Mouse (Mus musculus) embryonic facial prominence, embryonic 14.5 days (tissue): ENCODE results near the gene Slc39a11. TPM values are rescaled to one million over a fixed set of nuclear protein-coding genes. Genes with fewer than 3 reads are reported as not detected.
"Not testable (repeated sequence)": the region's sequence is repeated elsewhere in the genome, so short reads cannot be mapped to it uniquely, and the experiment has no call there.

Experiments used
- ATAC-seq: fragments of 200-750 bp; cut with Nextera tagmentation; 2 replicates; pipeline ENCODE4 v1.8.0; 2017; ENCODE audit warnings: low read depth, moderate number of reproducible peaks, moderate TSS enrichment
- DNase-seq: peaks from one replicate; pipeline ENCODE4 v3.0.0-alpha.2; 2015; ENCODE audit warnings: low spot score
- H3K27ac ChIP-seq: fragments of 300-500 bp; sonication (generic); replicated peaks from 2 replicates; pipeline ENCODE4 v1.5.1; 2014; ENCODE audit warnings: low read depth, mild to moderate bottlenecking, low read length, moderate library complexity
- H3K27me3 ChIP-seq: fragments of 300-500 bp; sonication (generic); replicated peaks from 2 replicates; pipeline ENCODE4 v1.6.1; 2014; ENCODE audit warnings: low read length; ENCODE audit not compliant: control insufficient read depth, insufficient read depth
- H3K36me3 ChIP-seq: fragments of 300-500 bp; sonication (generic); 2 replicates; pipeline ENCODE4 v1.6.1; 2014; ENCODE audit warnings: low read length, mixed read lengths; ENCODE audit not compliant: control insufficient read depth, insufficient read depth
- H3K4me1 ChIP-seq: fragments of 300-500 bp; sonication (generic); 2 replicates; pipeline ENCODE4 v1.6.1; 2014; ENCODE audit warnings: antibody characterized with exemption, low read length; ENCODE audit not compliant: control insufficient read depth, insufficient read depth
- H3K4me2 ChIP-seq: fragments of 300-500 bp; sonication (generic); 2 replicates; pipeline ENCODE4 v1.6.1; 2014; ENCODE audit warnings: low read depth, mild to moderate bottlenecking, low read length, moderate library complexity, mixed read lengths
- H3K4me3 ChIP-seq: fragments of 300-500 bp; sonication (generic); 2 replicates; pipeline ENCODE4 v1.5.1; 2014; ENCODE audit warnings: low read depth, mild to moderate bottlenecking, low read length
- H3K9ac ChIP-seq: fragments of 300-500 bp; sonication (generic); 2 replicates; pipeline ENCODE4 v1.6.1; 2014; ENCODE audit warnings: low read depth, mild to moderate bottlenecking, low read length, moderate library complexity, mixed read lengths
- H3K9me3 ChIP-seq: fragments of 300-500 bp; sonication (generic); 2 replicates; pipeline ENCODE4 v1.6.1; 2016; ENCODE audit warnings: low read length; ENCODE audit not compliant: control insufficient read depth
- WGBS: fragments of 180-500 bp; shearing (Covaris S2); extraction: QIAGEN DNeasy Blood & Tissue Kit; methylation state at CpG from one replicate; pipeline ENCODE4 v1.1.7; 2014; 5-methylcytosine and 5-hydroxymethylcytosine counted together
- polyA plus RNA-seq: library from polyadenylated mRNA; unstranded; fragments of >200 nt; fragmentation: Nextera tagmentation; extraction: Ambion mirVana; gene quantifications from 2 replicates; pipeline ENCODE4 v1.2.1, GENCODE M21; 2014

Gene Slc39a11
- polyA plus RNA-seq, 1 experiment from 2014 or later, result 23.6 TPM

DNA sequence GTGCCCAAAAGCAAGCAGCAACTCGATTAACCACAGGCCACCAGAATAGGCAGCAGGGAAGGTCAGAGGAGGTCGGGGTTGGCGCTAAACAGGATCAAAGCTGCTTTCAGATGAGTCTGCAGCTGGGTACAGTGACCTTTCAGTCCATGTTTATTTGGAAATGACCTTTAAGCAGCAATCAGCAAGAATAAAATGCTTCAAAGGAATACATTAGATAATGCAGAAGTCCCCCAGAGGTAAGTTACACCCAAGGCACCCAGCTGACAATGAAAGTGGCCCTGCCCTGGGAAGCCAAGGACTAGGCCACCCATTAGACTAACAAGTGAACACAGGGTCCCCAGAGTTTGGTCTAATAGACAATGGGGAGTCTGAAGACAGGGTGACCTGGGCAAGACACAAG is 60.9 kb downstream of the Slc39a11 start:
- Histone ChIP-seq H3K36me3 (no peaks in the 10 kb centered on the region), H3K4me1 (no peaks in the 10 kb centered on the region), H3K4me3 (no peak overlapping the region), H3K27me3 (no peaks in the 10 kb centered on the region), H3K27ac (no peak overlapping the region), H3K9ac (no peak overlapping the region), H3K9me3 (no peaks in the 10 kb centered on the region), H3K4me2 (no peak overlapping the region)
- no peak for DNase-seq
- ATAC-seq, result no peak
- WGBS, result 32% methylated on average over 3 of the region's 3 CpGs

DNA sequence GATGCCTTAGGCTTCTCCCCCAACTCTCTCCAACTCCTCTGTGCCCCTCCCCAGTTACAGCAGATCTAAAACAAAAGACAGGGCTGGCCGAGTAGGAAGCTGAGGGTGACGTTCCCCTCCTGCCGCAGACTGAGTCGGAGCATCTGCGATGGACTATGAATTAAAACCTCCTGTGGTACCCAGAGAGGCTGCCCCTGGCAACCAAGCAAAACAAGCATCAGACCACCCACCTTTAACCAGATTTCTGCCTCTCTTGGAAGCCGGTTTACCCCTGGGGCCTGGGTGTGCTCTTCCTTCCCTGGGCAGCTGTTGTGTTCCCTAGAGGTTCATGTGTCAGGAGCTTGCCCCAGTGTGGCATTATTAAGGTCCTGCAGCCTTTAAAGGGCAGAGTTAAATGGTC is 63.5 kb downstream of the Slc39a11 start:
- DNase-seq, result no peak
- no peaks in the 10 kb centered on the region for H3K36me3 ChIP-seq
- no peak overlapping the region for H3K4me2 ChIP-seq
- H3K4me1 ChIP-seq, result no peaks in the 10 kb centered on the region
- H3K27me3 ChIP-seq, result no peaks in the 10 kb centered on the region
- no peak overlapping the region for H3K27ac ChIP-seq
- no peaks in the 10 kb centered on the region for H3K9me3 ChIP-seq
- no peak overlapping the region for H3K9ac ChIP-seq
- H3K4me3 ChIP-seq, result no peak overlapping the region
- 19% methylated on average over 6 of the region's 6 CpGs for WGBS
- no peak for ATAC-seq

DNA sequence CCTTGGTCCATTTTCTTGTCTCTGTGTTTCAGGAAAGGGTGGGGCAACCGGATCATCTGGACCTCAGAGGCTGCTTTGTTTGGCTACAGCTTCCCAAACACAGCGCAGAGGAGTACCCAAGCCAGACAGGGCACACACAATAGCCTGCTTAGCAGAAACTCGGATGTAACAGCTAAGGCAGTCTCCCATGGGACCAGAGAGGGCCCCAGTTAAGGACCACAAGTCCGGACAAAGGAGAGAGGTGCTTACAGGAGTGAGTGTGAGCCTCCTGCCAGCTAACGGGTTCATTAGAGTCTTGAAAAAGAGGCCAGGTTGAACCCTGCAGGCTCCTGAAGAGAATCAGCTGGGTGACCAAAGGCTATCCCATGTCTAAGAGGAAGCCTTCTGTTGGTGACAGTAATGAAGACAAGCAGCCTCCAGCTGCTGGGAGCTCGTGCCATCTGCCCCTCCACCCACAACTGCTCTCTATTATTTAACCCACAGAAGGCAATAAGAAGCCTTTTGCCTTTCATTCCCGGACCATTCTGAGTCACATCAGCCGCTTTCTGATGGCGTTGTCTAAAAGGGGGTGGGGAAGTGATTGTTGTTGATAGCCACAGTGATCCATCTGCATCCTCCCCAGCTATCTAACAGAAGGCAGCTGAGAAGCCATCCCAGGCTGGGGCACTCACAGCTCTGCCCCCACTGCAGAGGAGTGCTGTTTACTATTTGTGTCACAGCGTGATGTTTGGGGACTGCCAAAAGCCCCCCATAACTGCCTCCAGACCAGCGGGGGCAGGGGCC is 65.8 kb downstream of the Slc39a11 start:
- no peaks in the 10 kb centered on the region for H3K4me1 ChIP-seq
- no peaks in the 10 kb centered on the region for H3K9me3 ChIP-seq
- no peak overlapping the region for H3K9ac ChIP-seq
- no peak overlapping the region for H3K4me2 ChIP-seq
- WGBS, result 52% methylated on average over 11 of the region's 11 CpGs
- H3K36me3 ChIP-seq, result no peaks in the 10 kb centered on the region
- no peaks in the 10 kb centered on the region for H3K27me3 ChIP-seq
- H3K27ac ChIP-seq, result no peak overlapping the region
- ATAC-seq (peak; percentile 53; the same call in 1 of the 2 replicates), DNase-seq (peak; percentile 50)
- no peak overlapping the region for H3K4me3 ChIP-seq

DNA sequence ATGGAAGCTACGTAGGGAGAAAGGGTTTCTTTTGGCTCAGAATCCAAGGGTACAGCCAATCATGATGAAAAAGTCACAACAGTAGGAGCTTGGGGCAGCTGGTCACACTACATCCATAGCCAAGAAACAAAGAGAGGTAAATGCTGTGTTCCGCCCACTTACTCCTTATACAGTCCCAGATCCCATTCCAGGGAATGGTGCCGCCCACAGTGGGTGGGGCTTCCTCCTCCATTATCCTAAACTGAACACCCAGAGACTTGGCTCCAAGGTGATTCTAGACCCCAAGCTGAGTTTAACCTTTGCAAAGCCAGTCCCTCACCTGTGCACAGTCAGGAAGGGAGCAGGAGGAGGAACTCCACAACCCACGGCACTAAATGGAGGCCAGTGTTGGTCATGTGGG is 72.7 kb downstream of the Slc39a11 start:
- 81% methylated on average over 4 of the region's 4 CpGs for WGBS
- H3K9me3 ChIP-seq, result no peaks in the 10 kb centered on the region

DNA sequence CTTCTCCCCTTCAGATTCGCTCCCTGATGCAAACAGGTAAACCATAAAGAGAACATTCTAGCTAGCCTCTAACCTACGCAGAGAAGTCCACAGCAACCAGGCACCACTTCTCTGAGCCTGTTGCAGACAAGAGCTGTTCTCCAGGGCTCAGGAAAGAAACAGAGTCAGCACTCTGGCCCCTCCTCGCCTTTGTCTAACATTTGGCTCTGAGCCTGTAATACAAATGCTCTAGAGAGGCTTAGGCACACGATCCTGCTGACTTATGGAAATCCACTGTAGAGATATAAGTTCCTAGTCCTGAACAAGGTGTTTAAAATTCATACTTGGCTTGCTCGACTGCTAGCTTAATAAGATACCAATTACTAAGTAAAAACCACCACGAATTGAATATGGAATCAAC is 77.2 kb downstream of the Slc39a11 start:
- Histone ChIP-seq H3K4me1 (peaks cover 4% of the 10 kb centered on the region; the same call in 1 of the 2 replicates), H3K4me2 (no peak overlapping the region), H3K9ac (no peak overlapping the region), H3K9me3 (no peaks in the 10 kb centered on the region), H3K36me3 (no peaks in the 10 kb centered on the region), H3K4me3 (no peak overlapping the region), H3K27me3 (no peaks in the 10 kb centered on the region), H3K27ac (peak overlapping the region; percentile 44; the same call in 1 of the 2 replicates)
- WGBS, result 48% methylated on average over 6 of the region's 6 CpGs
- peak; percentile 71 for DNase-seq
- peak; percentile 62 for ATAC-seq

More for the DNA sequence above, 72.7 kb downstream of the Slc39a11 start:
- no peaks in the 10 kb centered on the region for H3K27me3 ChIP-seq
- H3K4me2 ChIP-seq, result no peak overlapping the region
- no peak overlapping the region for H3K4me3 ChIP-seq
- H3K27ac ChIP-seq, result no peak overlapping the region
- H3K36me3 ChIP-seq, result no peaks in the 10 kb centered on the region
- peaks cover 4% of the 10 kb centered on the region; the same call in 1 of the 2 replicates for H3K4me1 ChIP-seq
- no peak for DNase-seq
- ATAC-seq, result no peak
- no peak overlapping the region for H3K9ac ChIP-seq

DNA sequence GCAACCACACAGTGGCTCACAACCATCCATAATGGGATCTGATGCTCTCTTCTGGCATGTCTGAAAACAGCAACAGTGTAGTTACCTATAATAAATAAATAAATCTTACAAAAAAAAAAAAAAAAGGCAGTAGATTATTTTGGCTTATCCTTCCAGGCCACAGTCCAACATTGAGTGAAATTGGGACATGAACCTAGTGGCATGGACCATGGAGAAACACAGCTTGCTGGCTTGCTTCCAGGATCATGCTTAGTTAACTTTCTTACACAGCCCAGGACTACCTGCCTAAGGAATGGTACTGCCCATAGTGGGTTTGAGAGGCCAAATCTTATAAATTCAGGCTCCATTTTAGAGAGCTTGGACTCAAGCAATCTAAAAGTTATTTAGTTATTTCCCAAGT is 78.3 kb downstream of the Slc39a11 start:
- Histone ChIP-seq H3K9me3 (no peaks in the 10 kb centered on the region), H3K4me3 (no peak overlapping the region), H3K27ac (no peak overlapping the region), H3K36me3 (no peaks in the 10 kb centered on the region), H3K4me2 (no peak overlapping the region), H3K4me1 (peaks cover 4% of the 10 kb centered on the region; the same call in 1 of the 2 replicates), H3K27me3 (no peaks in the 10 kb centered on the region), H3K9ac (no peak overlapping the region)
- DNase-seq, result no peak
- ATAC-seq, result no peak

DNA sequence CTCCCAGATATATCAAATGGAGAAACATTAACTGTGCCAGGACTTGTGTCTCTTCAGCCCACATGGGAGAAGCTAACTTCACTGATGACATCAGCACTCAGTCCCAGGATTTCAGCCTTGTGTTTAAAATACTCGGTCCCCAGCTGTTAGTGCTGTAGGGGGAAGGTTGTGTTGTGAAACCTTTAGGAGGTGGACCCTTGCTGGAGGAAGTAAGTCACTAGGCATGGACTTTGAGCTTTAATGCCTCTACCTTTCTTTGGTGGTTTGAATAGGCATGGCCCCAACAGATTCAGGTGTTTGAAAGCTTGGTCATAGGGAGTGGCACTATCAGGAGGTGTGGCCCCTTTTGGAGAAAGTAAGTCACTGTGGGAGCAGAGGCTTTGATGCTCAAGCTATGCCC is 80.9 kb downstream of the Slc39a11 start:
- Histone ChIP-seq H3K36me3 (no peaks in the 10 kb centered on the region), H3K4me2 (no peak overlapping the region), H3K4me1 (peaks cover 11% of the 10 kb centered on the region), H3K9ac (no peak overlapping the region), H3K27me3 (no peaks in the 10 kb centered on the region), H3K4me3 (no peak overlapping the region), H3K9me3 (no peaks in the 10 kb centered on the region), H3K27ac (no peak overlapping the region)
- 83% methylated on average over 1 of the region's 1 CpGs for WGBS
- DNase-seq, result no peak
- ATAC-seq, result no peak

DNA sequence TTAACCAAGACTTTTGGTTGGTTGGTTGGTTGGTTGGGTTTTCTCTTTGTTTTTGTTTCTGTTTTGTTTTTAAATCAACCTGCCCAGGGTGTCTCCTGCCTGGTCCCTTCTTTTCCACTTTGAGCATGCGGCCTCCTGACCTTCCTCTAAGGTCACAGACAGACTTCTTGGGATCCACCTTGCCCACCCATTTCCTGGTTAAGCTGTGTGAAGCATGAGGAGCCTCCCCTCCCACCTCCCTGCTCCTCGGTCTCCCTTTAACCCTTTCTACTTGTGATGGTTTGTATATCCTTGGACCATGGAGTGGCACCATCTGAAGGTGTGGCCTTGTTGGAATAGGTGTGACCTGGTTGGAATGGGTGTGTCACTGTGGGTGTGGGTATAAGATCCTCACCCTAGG is 82.0 kb downstream of the Slc39a11 start:
- not testable (repeated sequence) for H3K36me3 ChIP-seq, ATAC-seq, H3K4me2 ChIP-seq, H3K27ac ChIP-seq, DNase-seq, H3K27me3 ChIP-seq, H3K9ac ChIP-seq, H3K4me3 ChIP-seq, H3K9me3 ChIP-seq
- WGBS, result 80% methylated on average over 2 of the region's 2 CpGs
- peaks cover 11% of the 10 kb centered on the region for H3K4me1 ChIP-seq
